Mouse (Mus musculus) frontal cortex, adult (tissue): ENCODE measurements around the gene Lrat.

Experiments used
- ATAC-seq: cut with Nextera tagmentation; 2 replicates; pipeline ENCODE4 v1.9.2; 2017; ENCODE audit warnings: mild to moderate bottlenecking, moderate library complexity, mixed read lengths; ENCODE audit not compliant: low TSS enrichment

Lrat gene

GRCm38 (mm10) chr3:82903613-82904205 is at the start of gene Lrat:
Gene Lrat (minus strand): TSS chr3:82903973.
- ATAC-seq = peak; percentile 55

- ATAC-seq = no peak
Measured at GRCm38 (mm10) chr3:82952173-82952962, 48.6 kb upstream of the Lrat start.

GRCm38 (mm10) chr3:82950639-82951038 is 46.9 kb upstream of the Lrat start:
- no peak for ATAC-seq

GRCm38 (mm10) chr3:82950208-82950607 is 46.4 kb upstream of the Lrat start:
- no peak for ATAC-seq

GRCm38 (mm10) chr3:82946375-82947107 is 42.8 kb upstream of the Lrat start:
- no peak for ATAC-seq

- no peak for ATAC-seq
Measured at GRCm38 (mm10) chr3:82927917-82928316, 24.1 kb upstream of the Lrat start.

- no peak for ATAC-seq
Measured at GRCm38 (mm10) chr3:82915632-82916031, 11.9 kb upstream of the Lrat start.

- ATAC-seq = no peak
Measured at GRCm38 (mm10) chr3:82908671-82909070, 4.9 kb upstream of the Lrat start.

- peak; percentile 38 for ATAC-seq
Measured at GRCm38 (mm10) chr3:82904211-82904908, 587 bp upstream of the Lrat start.

- peak; percentile 47; the same call in 1 of the 2 replicates for ATAC-seq
Measured at GRCm38 (mm10) chr3:82902757-82903612, 788 bp downstream of the Lrat start.

GRCm38 (mm10) chr3:82888842-82889241 is 14.9 kb downstream of the Lrat start:
- no peak for ATAC-seq

- ATAC-seq = peak; percentile 86
Measured at GRCm38 (mm10) chr3:82877258-82877657, 26.5 kb downstream of the Lrat start.

- ATAC-seq = peak; percentile 93
Measured at GRCm38 (mm10) chr3:82876372-82876739, 27.4 kb downstream of the Lrat start, which contains the start of gene Rbm46. Gene Rbm46 (minus strand): TSS chr3:82876483.

- ATAC-seq = 0 out of 2 replicates have a peak, but pooled peaks have one; percentile 10
Measured at GRCm38 (mm10) chr3:82875671-82876371, 28.0 kb downstream of the Lrat start.

- ATAC-seq = no peak
Measured at GRCm38 (mm10) chr3:82857414-82858077, 46.2 kb downstream of the Lrat start.
